Mouse (Mus musculus): Measurements from ENCODE around the gene Med7.

DNA sequence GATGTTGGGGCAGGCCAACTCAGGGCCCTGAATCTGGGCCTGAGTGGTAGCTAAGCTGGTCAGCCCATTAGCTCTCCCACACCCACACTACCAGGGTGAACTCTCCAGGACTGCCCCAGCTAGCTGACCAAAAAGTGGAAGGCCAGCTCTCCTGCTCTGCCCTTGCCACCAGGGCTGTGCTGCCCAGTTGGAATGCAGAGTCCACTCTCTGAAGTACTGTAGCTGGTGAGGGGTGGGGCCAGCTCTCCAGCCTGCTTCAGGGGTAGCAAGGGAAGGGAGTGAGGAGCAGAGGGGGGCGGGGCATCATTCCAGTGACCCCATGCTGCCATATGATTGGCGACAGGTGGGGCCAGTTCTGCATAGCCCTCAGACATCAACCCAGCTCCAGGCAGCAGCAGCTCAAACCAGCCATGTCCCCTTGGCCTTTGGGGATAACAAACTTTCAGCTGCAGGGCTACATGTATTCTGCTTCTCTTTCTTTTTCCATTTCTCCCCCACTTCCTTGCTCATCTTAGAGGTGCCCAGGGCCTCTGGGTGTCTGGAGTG, 26.6 kb upstream of the Med7 start:
- TF ChIP-seq CTCF (IDR thresholded peaks at IDR 0.05; ENCODE audit: low read depth) (no peak), EP300 (IDR thresholded peaks at IDR 0.05; ENCODE audit: low read depth) (no peak)
